Mouse (Mus musculus) c-Kit-negative CD71-positive TER-119-positive erythroid progenitor cells, embryonic 14.5 days (primary cell): Measurements from ENCODE around the gene Glod5.
"Not testable (repeated sequence)": the region's sequence is repeated elsewhere in the genome, so short reads cannot be mapped to it uniquely, and the experiment has no call there.

Source experiments
- DNase-seq: peaks from one replicate; pipeline ENCODE4 v3.0.0-alpha.2; 2013; ENCODE audit warnings: low read depth, low spot score

Glod5 gene

DNA sequence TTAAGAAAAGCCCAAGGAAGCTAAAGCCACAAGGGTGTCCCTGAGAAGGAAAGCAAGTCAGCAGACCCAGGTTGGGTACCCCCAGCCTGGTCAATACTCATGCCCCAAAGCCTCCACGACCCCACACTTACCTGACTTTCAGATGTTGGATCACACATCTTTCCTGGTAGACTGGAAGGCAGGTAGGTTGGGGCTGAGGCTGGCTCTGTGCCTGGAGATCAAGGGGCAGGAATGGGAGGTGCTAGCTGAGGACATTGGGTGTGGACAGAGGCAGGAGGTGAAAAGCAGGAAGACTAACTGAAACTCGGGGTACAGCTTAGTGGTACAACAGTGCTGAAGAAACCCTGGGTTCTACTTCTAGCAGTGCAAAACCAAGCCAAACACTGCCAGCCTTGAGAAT is at the start of gene Glod5:
Gene Glod5, minus strand, starts transcription at position 207 of the 400 bp plus-strand sequence.
- no peak for DNase-seq

DNA sequence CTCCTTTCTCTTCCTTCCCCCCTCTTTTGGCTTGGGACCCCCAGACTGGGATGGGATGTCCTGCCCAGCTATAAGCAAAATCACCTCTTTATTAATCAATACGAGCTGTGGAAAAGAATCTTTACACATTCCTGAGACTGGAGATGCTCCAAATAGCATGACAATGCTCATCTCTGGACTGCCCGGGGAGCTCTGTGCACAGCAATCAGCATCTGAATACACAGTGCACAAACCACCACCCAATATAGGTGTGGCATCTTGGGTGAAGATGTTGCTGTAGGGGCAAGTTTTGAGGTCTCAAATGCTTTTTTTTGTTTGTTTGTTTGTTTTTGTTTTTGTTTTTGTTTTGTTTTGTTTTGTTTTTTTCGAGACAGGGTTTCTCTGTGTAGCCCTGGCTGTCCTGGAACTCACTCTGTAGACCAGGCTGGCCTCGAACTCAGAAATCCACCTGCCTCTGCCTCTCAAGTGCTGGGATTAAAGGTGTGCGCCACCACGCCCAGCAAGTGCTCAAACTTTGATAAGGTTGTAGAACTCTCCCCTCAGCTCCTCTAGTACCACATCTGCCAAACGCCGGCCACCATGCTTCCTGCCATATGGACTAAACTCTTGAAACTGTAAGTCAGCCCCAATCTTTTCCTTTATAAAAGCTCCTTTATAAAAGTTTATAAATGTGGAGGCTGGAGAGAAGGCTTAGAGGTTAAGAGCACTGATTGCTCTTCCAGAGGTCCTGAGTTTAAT is 32.9 kb upstream of the Glod5 start:
- not testable (repeated sequence) for DNase-seq

DNA sequence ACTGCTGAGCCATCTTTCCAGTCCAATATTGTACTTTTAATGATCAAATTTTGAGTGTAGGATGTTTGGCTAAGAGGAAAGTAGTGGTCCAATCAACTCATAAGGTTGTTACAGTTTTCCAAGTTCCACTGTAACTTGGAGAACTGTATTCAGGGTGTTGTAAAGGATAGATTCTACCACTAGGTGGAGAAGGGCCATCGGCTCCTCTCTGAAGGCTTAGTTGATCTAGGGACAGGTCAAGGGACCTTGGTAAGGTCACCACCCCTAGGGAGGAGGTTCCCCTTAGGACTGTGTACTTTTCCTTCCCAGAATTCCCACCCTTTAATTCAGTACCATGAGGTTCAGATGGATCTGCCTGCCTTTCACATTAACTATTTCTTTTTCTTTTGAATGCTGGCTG is 14.7 kb upstream of the Glod5 start:
- DNase-seq = no peak

DNA sequence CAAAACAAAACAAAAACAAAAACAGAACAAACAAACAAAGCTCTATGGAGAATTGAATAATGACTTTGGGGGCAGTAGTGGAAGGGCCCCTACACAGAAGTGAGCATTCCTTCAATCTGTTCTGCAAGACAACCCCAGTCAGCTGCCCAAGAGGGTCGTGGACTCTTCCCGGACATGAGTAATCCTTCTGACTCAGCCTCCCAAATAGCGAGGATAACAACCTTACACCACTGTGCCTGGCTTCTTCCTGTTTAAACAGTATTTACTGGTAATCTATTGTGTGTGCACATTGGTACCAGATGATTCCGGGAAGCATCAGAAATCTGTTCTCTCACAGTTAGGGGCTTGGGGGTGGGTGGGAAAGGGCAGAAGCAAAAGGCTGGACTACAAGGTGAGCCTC is 8.5 kb upstream of the Glod5 start:
- no peak for DNase-seq

DNA sequence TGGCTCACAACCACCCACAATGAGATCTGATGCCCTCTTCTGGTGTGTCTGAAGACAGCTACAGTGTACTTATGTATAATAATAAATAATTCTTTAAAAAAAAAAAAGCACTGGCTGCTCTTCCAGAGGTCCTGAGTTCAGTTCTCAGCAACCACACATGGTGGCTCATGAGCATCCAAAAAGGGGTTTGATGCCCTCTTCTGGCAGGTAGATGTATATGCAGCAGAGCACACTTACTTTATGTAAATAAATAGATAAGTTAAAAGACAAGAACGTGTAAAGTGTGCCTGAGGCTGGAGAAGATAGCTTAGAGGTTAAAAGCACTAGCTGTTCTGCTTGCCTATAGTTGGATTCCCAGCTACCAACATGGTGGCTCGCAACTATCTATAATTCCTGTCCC is 6.5 kb upstream of the Glod5 start:
- DNase-seq = no peak

DNA sequence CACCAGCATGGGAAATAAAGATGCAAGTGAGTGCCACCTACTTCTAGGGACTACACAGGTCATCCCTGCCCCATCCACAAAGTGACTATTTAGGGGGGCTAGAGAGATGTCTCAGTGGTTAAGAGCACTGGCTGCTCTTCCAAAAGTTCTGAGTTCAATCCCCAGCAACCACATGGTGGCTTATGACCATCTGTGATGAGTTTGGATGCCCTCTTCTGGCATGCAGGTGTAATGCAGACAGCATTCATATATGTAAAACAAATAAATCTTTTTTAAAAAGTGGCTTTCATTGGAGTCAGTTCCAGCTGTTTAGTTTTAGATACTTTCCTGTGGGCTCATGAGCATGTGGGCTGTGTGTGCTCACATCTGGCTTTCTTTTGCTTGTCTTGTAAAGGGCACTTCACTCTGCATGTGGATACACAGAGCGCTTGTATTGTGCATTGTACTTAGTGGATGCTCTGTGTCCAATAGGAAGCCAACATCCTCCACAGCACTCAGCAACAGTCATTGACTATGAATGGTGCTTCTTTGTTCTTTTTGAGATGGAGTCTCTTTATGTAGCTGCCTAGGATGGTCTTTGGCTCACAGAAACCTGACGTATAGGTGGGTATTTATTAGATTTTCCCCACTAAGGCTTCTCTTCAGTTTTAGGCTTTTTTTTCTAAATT is 2.0 kb upstream of the Glod5 start:
- DNase-seq = no peak

DNA sequence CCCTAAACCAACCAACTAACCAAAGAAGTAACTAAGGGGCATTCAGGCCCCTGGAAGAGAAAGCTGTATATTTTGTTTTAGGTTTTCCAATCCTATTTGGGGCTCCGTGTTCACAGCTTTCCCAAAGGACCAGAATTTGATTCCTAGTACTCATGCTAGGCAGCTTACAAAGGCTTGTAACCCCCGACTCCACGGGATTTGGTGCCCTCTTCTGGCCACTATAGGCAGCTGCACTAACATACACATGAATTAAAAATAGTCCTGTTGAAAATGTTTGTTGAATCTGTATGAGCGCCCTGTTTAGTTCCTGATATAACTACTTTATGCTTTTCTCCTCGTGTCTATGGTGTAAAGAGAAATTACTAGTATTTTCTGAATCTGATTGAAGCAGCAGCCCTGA is 1.1 kb downstream of the Glod5 start:
- peak; percentile 51 for DNase-seq

DNA sequence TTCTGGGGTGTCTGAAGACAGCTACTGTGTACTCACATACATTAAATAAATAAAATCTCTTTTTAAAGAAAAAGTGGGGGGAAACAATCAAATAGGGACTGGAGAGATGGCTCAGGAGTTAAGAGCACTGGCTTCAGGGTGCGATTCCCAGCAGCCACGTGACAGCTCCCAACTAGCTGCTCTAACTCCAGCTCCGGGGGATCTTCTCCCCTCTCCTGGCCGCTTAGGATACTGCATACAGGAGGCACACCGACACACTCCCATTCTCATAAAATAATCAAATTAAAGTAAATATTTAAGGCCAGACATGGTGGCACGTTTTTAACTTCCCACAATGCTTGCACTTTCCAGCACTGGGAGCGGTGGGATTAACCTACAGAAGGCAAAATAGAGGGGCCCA is 2.6 kb downstream of the Glod5 start:
- not testable (repeated sequence) for DNase-seq

DNA sequence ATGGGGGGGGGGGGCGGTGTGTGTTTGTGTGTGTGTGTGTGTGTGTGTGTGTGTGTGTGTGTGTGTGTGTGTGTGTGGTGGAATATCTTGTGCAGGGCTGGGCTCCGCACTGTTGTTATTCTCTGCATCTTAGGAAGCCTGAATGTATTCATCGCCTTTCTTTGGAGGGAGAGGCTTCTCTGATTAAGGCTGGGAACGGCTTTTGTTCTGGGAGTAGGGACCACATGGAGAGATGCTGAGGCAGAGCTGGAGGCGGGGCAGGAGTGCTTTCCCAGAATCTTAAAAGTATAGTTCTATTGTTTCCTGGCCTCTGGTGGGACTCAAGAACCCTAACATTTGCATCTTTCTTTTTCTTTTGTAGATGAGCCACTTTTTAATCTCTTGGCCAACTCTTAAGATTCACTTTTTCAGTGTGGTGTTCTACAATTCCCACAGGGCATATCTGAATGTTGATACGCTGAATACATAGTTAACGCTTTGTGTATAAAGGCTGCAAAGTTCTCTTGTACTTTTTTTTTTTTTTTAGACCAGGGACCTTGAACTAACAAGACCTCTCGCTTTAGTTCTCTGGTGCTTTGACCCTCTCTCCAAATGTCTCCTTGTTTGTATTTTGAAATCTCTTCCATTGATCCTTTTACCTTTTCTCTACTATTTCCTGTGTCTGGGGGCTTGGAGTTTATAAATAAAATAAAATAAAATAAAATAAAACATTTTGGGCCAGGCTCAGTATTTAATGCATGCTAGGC is 4.5 kb downstream of the Glod5 start:
- no peak for DNase-seq

DNA sequence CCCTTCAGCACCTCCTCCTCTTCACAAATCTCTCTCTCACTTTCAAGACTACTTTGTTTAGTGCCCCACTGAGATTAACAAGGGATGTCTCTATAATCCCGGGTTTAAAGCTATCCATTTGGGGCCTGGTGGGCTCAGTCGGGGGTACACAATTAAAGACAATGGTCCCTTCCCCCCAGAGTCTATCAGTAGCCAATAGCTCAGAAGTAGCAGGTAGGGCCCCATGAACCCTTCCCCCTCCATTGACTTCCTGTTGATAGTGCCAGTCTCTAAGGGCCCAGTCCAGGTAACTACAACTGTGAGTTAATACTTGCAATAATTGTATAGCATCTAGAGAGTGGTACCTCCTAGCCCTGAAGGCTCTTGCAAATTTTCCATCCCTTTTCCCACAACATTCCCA is 5.1 kb downstream of the Glod5 start:
- no peak for DNase-seq

DNA sequence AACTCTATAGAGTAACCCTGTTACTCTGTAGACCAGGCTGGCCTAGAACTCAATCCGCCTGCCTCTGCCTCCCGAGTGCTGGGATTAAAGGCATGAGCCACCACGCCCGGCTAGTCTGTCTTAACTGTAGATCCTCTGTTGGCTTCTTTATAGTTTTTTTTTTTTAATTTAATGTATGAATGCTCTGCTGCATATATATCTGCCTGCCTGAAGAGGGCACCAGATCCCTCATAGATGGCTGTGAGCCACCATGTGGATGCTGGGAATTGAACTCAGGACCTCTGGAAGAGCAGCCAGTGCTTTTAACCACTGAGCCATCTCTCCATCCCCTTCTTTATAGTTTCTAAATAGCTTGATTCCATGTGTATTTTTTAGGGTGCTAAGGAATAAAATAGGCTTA is 8.9 kb downstream of the Glod5 start:
- DNase-seq = not testable (repeated sequence)

DNA sequence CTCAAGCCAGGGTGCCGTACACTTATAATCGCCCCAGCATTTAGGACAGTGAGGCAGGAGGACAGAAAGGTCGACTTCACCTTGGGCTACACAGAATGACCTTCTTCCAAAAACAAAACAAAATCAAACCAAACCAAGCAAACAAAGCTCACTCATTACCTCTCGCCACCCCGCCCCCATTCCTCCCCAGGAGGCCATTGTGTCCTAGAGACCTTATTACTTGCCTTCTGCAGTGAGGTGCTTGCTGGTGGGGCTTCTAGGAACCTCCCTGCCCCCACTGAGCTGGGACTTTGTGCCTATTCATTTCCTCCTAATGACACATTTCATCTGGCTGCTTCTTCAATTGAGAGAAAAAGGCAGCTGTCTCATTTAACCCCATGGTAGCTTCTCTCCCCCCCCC is 9.7 kb downstream of the Glod5 start:
- no peak for DNase-seq

DNA sequence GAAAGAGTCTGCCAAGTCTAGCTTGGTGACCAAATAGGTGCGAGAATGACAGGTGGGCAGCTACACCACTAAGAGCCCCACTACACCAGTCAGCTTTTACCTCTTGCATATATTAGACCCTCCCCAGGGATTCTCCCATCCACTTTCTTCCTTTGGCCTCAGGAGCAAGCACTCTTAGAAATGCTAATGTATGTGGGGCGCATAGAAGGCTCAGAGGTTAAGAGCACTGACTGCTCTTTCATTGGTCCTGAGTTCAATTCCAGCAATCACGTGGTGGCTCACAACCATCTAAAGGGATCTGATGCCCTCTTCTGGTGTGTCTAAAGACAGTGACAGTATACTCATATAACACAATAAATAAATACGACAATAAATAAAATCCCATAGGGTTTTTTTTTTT is 15.3 kb downstream of the Glod5 start:
- no peak for DNase-seq

DNA sequence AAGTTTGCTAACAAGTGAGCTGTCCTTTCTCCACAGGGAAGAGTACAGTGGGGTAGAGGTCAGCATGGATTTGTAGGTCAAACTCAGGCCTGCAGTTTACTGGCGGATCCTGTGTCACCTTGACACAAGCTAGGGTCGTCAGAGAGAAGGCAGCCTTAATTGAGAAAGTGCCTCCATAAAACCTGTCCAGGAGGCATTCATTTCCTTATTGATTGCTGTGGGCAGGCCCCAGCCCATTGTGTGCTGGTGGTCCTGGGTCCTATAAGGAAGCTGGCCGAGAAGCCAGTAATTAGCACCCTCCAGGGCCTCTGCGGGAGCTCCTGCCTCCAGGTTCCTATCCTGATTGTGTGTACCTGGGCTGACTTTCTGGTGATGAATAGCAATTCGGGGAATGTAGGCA is 16.3 kb downstream of the Glod5 start:
- no peak for DNase-seq

DNA sequence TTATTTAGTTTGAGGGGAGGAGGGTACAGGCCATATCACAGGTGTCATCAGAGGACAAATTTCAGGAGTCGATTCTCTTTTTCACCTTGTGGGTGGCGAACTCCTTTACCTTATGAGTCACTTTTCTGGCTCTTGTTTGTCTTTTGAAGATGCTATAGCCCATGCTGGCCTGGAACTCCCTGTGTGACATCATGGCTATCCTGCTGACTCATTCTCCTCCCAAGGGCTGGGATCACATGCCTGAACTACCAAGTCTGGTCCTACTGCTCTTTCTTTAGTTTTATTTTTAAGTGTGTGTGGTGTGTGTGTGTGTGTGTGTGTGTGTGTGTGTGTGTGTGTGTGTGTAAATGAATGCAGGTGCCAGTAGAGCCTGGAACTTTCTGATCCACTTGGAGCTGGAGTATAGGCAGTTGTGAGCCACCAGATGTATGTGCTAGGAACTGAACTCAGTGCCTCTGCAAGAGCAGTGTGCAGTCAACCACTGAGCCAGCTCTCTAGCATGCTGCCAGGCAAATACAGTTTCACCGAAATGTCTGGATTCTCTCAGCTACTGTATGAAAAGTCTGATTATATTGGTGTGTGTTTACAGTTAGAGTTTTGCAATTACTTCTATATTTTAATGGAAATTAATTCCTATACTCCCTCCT is 17.6 kb downstream of the Glod5 start:
- peak; percentile 63 for DNase-seq

DNA sequence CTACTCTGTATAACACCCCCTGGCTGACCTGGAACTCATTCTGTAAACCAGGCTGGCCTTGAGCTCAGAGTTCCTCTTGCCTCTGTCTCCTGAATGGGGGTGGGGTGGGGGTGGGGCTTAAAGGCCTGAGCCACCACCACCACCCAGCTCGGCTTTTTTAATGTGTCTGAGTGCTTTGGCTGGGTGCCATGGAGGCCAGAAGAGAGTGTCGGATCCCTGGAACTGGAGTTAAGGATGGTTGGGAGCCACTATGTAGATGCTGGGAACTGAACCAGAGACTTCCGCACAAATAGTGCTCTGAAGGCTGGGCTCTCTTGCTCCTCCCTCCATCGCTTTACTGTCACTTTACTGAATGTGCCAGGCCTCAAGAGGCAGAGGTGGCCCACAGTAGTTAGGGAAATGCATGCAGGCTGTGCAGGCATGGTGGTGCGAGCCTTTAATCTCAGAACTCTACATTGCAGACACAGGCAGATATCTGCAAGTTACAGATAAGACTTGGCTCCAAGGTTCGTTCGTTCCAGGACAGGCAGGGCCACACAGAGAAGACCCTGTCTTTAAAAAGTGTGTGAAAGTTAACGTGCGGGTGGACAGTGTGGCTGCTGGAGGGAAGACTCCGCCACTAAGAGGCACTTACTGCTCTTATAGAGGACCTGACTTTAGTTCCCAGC is 25.1 kb downstream of the Glod5 start:
- peak; percentile 50 for DNase-seq

DNA sequence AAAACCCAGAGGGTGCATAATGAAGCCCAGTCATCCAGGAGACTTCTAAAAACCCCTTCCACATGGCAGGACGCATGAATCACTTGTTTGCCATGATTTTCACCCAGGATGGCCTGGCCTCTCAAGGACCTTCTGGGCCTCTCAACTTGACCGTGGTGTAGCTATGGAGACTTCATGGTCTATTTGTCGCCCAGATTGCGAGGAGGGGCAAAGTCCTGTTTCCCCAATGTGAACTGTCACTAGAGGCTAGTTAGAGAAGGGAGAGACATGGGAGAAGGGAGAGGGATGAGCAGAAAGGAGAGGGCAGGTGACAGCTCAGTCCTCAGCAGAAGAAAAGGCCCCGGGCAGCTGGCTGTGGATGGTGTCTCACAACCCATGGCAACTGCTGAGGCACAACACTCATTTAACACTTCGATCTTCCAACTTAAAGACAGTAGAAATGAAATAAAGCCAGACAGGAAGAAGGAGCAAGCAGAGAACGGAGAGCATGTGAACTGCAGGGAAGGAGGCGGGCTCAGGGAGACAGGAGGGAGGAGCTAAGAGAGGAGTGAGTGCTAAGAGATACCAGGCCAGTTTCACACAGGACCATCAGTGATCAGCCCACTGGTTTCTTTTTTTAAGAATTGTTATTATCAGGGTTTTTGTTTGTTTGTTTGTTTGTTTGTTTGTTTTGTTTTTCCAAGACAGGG is 25.8 kb downstream of the Glod5 start:
- peak; percentile 42 for DNase-seq

DNA sequence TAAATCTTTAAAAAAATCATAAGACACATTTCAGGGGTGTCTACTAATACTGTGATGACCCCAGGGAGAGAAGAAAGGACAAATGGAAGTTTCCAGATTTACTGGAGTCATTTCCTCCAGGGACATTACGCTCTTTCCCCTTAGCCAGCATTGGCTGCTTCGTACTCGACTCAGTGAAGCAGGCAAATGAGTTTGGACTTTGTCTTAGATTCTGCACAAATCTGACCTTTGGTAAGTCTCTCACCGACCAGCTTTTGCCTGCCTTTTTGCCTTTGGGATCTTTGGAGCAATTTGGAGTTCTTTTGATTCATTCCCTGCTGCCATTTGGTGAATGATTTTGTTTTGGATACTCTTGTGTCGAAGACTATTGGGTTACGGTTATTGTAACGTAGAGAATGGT is 36.9 kb downstream of the Glod5 start:
- no peak for DNase-seq

DNA sequence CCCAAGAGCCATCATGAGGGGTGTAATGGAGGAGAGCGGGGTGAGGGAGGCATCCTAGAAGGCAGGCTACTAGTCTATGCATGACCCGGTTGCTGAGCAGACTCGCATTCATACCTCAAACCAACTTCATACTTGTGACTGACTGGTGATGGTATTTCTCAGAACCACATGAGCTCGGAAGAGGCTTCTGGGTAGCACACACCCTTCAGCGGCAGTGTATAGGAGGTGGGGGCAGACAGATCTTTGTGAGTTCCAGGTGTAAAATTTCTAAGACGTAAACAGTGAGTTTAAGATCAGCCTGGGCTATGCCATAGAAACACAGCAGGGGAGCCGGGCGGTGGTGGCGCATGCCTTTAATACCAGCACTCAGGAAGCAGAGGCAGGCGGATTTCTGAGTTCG is 40.4 kb downstream of the Glod5 start, which contains the start of gene Gata1:
Gene Gata1, minus strand, starts transcription at position 180 of the 400 bp plus-strand sequence.
- DNase-seq = no peak

DNA sequence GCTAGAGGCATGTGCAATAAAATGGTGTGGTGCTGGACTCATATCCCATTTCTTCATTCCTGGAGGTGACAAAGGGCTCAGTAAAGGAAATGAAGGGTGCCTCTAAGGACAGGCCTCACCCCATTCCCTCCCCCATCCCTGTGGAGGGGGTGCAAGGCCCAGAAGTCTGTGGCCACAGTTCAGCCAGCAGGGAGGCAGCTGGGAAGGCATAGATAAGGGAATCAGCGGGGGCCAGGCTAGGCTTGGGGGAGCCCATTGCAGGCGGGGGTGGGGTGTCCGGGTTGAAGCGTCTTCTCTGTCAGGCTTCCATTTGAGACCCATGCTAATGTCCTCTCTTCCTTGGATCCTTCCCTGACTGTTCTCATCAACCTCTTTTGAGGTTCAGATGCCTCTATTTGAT is 47.0 kb downstream of the Glod5 start:
- DNase-seq = peak; percentile 75

DNA sequence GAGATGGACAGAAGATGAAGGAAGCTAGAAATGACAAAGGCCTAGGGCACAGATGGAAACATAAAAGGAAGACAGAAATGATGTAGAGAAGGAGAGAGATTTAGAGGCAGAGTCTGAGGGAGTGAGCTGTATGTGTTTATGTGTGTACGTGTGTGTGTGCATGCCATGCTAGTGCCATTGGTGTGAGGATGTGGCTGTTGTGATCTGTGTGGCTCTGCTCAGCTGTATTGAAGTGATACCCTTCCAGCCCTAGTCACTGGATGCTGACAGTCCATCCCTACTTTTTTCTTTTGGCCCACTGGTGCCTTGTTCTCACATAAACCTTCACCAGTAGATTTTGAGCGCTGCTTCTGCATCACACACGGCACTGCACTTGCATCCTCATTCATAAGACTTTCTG is 49.4 kb downstream of the Glod5 start:
- no peak for DNase-seq
